Mouse (Mus musculus) heart, embryonic 13.5 days (tissue): ENCODE measurements at regions not wholly inside any gene's neighbourhood (a gene's known extent, or its start where the extent isn't known, plus 50 kb on each side); places are given as distances from the start of the nearest gene placed in this dataset.
A peak's percentile ranks its signal among the peaks of the same experiment; 100 is the strongest.
"Not testable (repeated sequence)": the region's sequence is repeated elsewhere in the genome, so short reads cannot be mapped to it uniquely, and the experiment has no call there.

Experiments used
- ATAC-seq: fragments of 200-750 bp; cut with Nextera tagmentation; 2 replicates; pipeline ENCODE4 v1.8.0; 2017; ENCODE audit warnings: moderate TSS enrichment; ENCODE audit not compliant: insufficient number of reproducible peaks, low FRiP score, low TSS enrichment; ENCODE audit errors: extremely low read depth
- H3K27ac ChIP-seq: fragments of 300-500 bp; sonication (generic); replicated peaks from 2 replicates; pipeline ENCODE4 v1.5.1; 2015; ENCODE audit warnings: moderate library complexity, mild to moderate bottlenecking, inconsistent platforms
- H3K27me3 ChIP-seq: fragments of 300-500 bp; sonication (generic); replicated peaks from 2 replicates; pipeline ENCODE4 v1.6.1; 2015; ENCODE audit warnings: mild to moderate bottlenecking, inconsistent platforms
- H3K36me3 ChIP-seq: fragments of 300-500 bp; sonication (generic); 2 replicates; pipeline ENCODE4 v1.6.1; 2015; ENCODE audit warnings: mild to moderate bottlenecking, inconsistent platforms
- H3K4me1 ChIP-seq: fragments of 300-500 bp; sonication (generic); 2 replicates; pipeline ENCODE4 v1.6.1; 2015; ENCODE audit warnings: inconsistent platforms
- H3K4me2 ChIP-seq: fragments of 300-500 bp; sonication (generic); 2 replicates; pipeline ENCODE4 v1.6.1; 2015; ENCODE audit warnings: inconsistent platforms, mild to moderate bottlenecking, moderate library complexity
- H3K4me3 ChIP-seq: fragments of 300-500 bp; sonication (generic); 2 replicates; pipeline ENCODE4 v1.5.1; 2015; ENCODE audit warnings: moderate library complexity, mild to moderate bottlenecking, inconsistent platforms
- H3K9ac ChIP-seq: fragments of 300-500 bp; sonication (generic); 2 replicates; pipeline ENCODE4 v1.6.1; 2015; ENCODE audit warnings: inconsistent platforms, mild to moderate bottlenecking, moderate library complexity
- H3K9me3 ChIP-seq: fragments of 300-500 bp; sonication (generic); 2 replicates; pipeline ENCODE4 v1.6.1; 2016; ENCODE audit warnings: inconsistent platforms
- WGBS: fragments of 180-500 bp; shearing (Covaris S2); methylation state at CpG from one replicate; pipeline ENCODE4 v1.1.7; 2015; ENCODE audit warnings: mixed read lengths; 5-methylcytosine and 5-hydroxymethylcytosine counted together

- H3K4me2 ChIP-seq = no peak overlapping the region
These were observed 188.2 kb upstream of the Serp2 start for GRCm38 (mm10) chr14:76744674-76745433.

DNA sequence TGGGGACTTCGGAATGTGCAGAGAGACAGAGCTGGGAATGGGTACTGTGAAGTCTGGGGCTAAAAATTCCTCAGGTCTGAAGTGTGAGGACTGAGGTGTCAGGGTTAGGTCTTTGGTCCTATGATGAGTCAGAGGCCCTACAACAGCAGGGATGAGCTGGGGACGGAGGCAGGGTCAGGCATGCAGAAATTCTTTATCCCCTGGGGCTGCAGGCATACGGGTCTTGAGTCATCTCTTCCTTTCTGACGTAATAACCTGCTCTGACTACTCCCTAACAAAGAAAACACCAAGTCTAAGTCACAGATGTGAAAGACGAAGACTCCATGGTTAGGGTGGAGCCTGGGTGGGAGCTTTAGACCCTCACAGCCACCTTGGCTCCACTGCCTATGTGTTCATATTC, 185.6 kb upstream of the Serp2 start:
- 68% methylated on average over 5 of the region's 5 CpGs for WGBS
- no peak overlapping the region for H3K4me3 ChIP-seq

More at GRCm38 (mm10) chr14:76744674-76745433, 188.2 kb upstream of the Serp2 start:
- Histone ChIP-seq H3K27me3 (no peaks in the 10 kb centered on the region), H3K4me1 (peaks cover 11% of the 10 kb centered on the region), H3K9ac (peak overlapping the region; percentile 7; the same call in 1 of the 2 replicates), H3K9me3 (no peaks in the 10 kb centered on the region; the same call in 1 of the 2 replicates), H3K4me3 (no peak overlapping the region), H3K27ac (no peak overlapping the region), H3K36me3 (no peaks in the 10 kb centered on the region)
- ATAC-seq = no peak
- 65% methylated on average over 23 of the region's 23 CpGs for WGBS

GRCm38 (mm10) chr14:76739836-76740597, 183.3 kb upstream of the Serp2 start:
- no peak overlapping the region for H3K9ac ChIP-seq
- no peaks in the 10 kb centered on the region; the same call in 1 of the 2 replicates for H3K9me3 ChIP-seq
- H3K36me3 ChIP-seq = no peaks in the 10 kb centered on the region
- no peak overlapping the region for H3K27ac ChIP-seq
- 0 out of 2 replicates have a peak overlapping the region, but pooled peaks have one; percentile 3 for H3K4me3 ChIP-seq
- peak overlapping the region; percentile 20 for H3K4me2 ChIP-seq
- ATAC-seq = no peak
- H3K4me1 ChIP-seq = peaks cover 27% of the 10 kb centered on the region
- H3K27me3 ChIP-seq = no peaks in the 10 kb centered on the region
- WGBS = 61% methylated on average over 25 of the region's 25 CpGs

More for the DNA sequence above, 185.6 kb upstream of the Serp2 start:
- no peaks in the 10 kb centered on the region; the same call in 1 of the 2 replicates for H3K9me3 ChIP-seq
- no peak overlapping the region for H3K4me2 ChIP-seq
- H3K4me1 ChIP-seq = peaks cover 22% of the 10 kb centered on the region
- no peak for ATAC-seq
- no peak overlapping the region for H3K9ac ChIP-seq
- no peak overlapping the region for H3K27ac ChIP-seq
- no peaks in the 10 kb centered on the region for H3K36me3 ChIP-seq
- no peaks in the 10 kb centered on the region for H3K27me3 ChIP-seq

DNA sequence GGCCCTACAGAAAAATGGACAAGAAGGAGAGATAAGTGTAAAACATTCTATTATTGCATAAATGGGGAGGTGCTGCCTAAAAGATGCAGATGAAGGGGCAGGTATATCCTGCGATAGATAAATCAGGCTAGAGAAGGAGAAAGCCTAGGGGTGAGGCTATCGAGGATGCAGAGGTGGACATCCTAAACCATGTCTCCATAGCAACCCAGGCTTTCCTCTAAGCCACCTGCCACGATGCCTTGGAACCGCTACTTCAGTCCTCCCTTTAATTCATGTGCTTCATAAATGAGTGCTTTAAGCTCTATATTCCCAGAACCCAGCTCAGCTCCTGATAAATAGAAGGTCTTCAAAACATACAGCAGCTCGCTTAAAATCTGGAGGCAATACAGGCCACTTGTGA, 179.3 kb upstream of the Serp2 start:
- ATAC-seq = no peak
- no peaks in the 10 kb centered on the region for H3K36me3 ChIP-seq
- H3K9me3 ChIP-seq = no peaks in the 10 kb centered on the region
- 85% methylated on average over 5 of the region's 5 CpGs for WGBS
- H3K27me3 ChIP-seq = no peaks in the 10 kb centered on the region
- no peak overlapping the region for H3K4me2 ChIP-seq
- peaks cover 40% of the 10 kb centered on the region for H3K4me1 ChIP-seq
- H3K4me3 ChIP-seq = no peak overlapping the region
- no peak overlapping the region for H3K27ac ChIP-seq
- H3K9ac ChIP-seq = no peak overlapping the region

DNA sequence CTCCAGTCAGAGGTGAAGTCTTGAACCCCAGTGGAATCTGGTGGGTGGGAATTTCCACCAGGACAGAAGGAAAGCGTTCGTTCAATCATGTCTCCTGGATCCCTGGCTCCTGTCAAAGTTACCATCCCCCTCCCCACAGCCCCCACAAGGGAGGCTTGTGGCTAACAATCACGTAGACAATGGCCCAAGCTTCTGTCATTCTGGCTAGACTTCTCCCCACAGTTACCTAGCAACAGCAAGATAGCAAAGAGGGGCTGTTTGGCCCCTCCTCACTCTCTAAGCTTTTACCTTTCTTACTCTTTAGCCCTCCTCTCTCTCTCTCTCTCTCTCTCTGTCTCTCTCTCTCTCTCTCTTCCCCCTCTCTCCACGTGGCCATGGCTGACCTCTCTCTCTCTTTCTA, 178.4 kb upstream of the Serp2 start:
- Histone ChIP-seq H3K4me3 (no peak overlapping the region), H3K4me1 (peaks cover 44% of the 10 kb centered on the region), H3K36me3 (no peaks in the 10 kb centered on the region), H3K9ac (no peak overlapping the region), H3K27me3 (no peaks in the 10 kb centered on the region), H3K4me2 (no peak overlapping the region), H3K27ac (no peak overlapping the region), H3K9me3 (no peaks in the 10 kb centered on the region)
- 34% methylated on average over 4 of the region's 4 CpGs for WGBS
- ATAC-seq = no peak

DNA sequence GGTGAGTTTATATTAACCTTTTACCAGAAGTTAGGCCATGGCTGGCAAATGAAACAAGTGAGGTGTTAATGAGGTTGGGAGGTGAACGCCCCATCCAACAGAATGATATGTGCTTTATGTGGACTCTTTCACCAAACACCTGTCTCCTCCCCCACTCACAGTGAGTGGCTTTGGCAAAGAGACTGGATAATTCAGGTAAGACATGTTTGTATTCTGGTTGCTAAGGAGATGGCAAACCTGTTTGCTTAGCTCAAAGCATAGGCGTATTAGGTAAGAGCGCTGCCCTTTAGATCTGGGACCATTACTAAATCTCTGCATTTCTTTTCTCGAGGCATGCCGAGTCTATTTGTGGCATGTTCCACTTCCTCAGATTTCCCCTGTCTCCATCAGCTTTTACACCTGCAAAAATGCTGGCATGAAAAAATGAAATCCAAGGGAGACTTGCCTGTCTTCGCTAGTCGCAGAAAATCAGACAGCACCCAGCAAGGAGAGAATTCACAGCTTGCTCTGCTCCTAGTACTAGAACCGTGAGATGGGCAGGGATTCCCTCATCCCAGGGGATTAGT, 176.7 kb upstream of the Serp2 start:
- Histone ChIP-seq H3K4me2 (no peak overlapping the region), H3K4me1 (peaks cover 33% of the 10 kb centered on the region), H3K27ac (no peak overlapping the region), H3K27me3 (no peaks in the 10 kb centered on the region), H3K9ac (no peak overlapping the region), H3K9me3 (no peaks in the 10 kb centered on the region), H3K36me3 (no peaks in the 10 kb centered on the region), H3K4me3 (no peak overlapping the region)
- WGBS = 80% methylated on average over 8 of the region's 8 CpGs
- ATAC-seq = no peak

GRCm38 (mm10) chr14:76731096-76731986, 174.7 kb upstream of the Serp2 start:
- no peak for ATAC-seq
- Histone ChIP-seq H3K4me1 (peaks cover 25% of the 10 kb centered on the region), H3K4me2 (peak overlapping the region; percentile 31), H3K36me3 (no peaks in the 10 kb centered on the region), H3K27ac (peak overlapping the region; percentile 80), H3K9ac (peak overlapping the region; percentile 24; the same call in 1 of the 2 replicates), H3K4me3 (no peak overlapping the region), H3K9me3 (peaks cover 5% of the 10 kb centered on the region; the same call in 1 of the 2 replicates), H3K27me3 (no peaks in the 10 kb centered on the region)
- WGBS = 25% methylated on average over 19 of the region's 19 CpGs

GRCm38 (mm10) chr14:76725844-76726243, 169.2 kb upstream of the Serp2 start:
- H3K9me3 ChIP-seq = peaks cover 5% of the 10 kb centered on the region; the same call in 1 of the 2 replicates
- ATAC-seq = no peak
- H3K4me3 ChIP-seq = no peak overlapping the region
- no peaks in the 10 kb centered on the region for H3K36me3 ChIP-seq
- H3K9ac ChIP-seq = no peak overlapping the region
- peaks cover 6% of the 10 kb centered on the region for H3K4me1 ChIP-seq
- no peak overlapping the region for H3K27ac ChIP-seq
- H3K4me2 ChIP-seq = no peak overlapping the region
- no peaks in the 10 kb centered on the region for H3K27me3 ChIP-seq
- 85% methylated on average over 2 of the region's 2 CpGs for WGBS

- not testable (repeated sequence) for H3K9me3 ChIP-seq
- WGBS = 83% methylated on average over 4 of the region's 4 CpGs
These were observed 168.5 kb upstream of the Serp2 start for GRCm38 (mm10) chr14:76725231-76725630.

GRCm38 (mm10) chr14:76724826-76725225, 168.1 kb upstream of the Serp2 start:
- Histone ChIP-seq H3K9me3 (peaks cover 5% of the 10 kb centered on the region; the same call in 1 of the 2 replicates), H3K4me2 (no peak overlapping the region), H3K36me3 (no peaks in the 10 kb centered on the region), H3K27ac (no peak overlapping the region), H3K27me3 (no peaks in the 10 kb centered on the region), H3K4me3 (no peak overlapping the region), H3K4me1 (no peaks in the 10 kb centered on the region), H3K9ac (no peak overlapping the region)
- no peak for ATAC-seq
- 61% methylated on average over 8 of the region's 8 CpGs for whole genome bisulfite sequencing

More at GRCm38 (mm10) chr14:76725231-76725630, 168.5 kb upstream of the Serp2 start:
- H3K9ac ChIP-seq, H3K4me3 ChIP-seq, ATAC-seq, H3K4me2 ChIP-seq, H3K27me3 ChIP-seq, H3K36me3 ChIP-seq, H3K27ac ChIP-seq, H3K4me1 ChIP-seq: not testable (repeated sequence)
